Mouse (Mus musculus) Patski (cell line): ENCODE results near the gene Crym. TPM values are rescaled to one million over a fixed set of nuclear protein-coding genes. Genes with fewer than 3 reads are reported as not detected.

Experiments
- ATAC-seq: fragments of 100-300 bp; one replicate; pipeline ENCODE4 v1.8.0; 2021
- CTCF ChIA-PET: fragments of 350-600 bp; sonication (Branson Sonifier 250); formaldehyde crosslinking; loops from one replicate; lab custom pipeline; 2022; ENCODE audit warnings: inconsistent platforms; lab: Charles Lee
- POLR2A ChIA-PET: fragments of 350-600 bp; sonication (Branson Sonifier 250); formaldehyde crosslinking; loops from one replicate; lab custom pipeline; 2022; ENCODE audit warnings: antibody characterized with exemption, inconsistent platforms; lab: Charles Lee
- DNase-seq: peaks from one replicate; pipeline ENCODE4 v3.0.0-alpha.2; 2011; ENCODE audit warnings: low read depth, low spot score
- H3K27me3 ChIP-seq: fragments of 371-371 bp; one replicate; pipeline ENCODE4 v1.5.1; 2021
- CTCF ChIP-seq: fragments of 100-300 bp; IDR thresholded peaks from one replicate; pipeline ENCODE4 v1.5.1; 2021
- in situ Hi-C: fragments of 300-500 bp; cut with MboI; formaldehyde crosslinking; loops from 3 replicates; pipeline ENCODE4 v1.11.1; 2018; ENCODE audit warnings: low pct_unique_long_range_greater_than_20kb, mixed read lengths
- polyA plus RNA-seq: library from polyadenylated mRNA; unstranded; gene quantifications from one replicate; pipeline ENCODE4 v1.2.3, GENCODE M21; 2021

Gene Crym
- polyA plus RNA-seq, 1 experiment from 2014 or later, result not detected

DNA sequence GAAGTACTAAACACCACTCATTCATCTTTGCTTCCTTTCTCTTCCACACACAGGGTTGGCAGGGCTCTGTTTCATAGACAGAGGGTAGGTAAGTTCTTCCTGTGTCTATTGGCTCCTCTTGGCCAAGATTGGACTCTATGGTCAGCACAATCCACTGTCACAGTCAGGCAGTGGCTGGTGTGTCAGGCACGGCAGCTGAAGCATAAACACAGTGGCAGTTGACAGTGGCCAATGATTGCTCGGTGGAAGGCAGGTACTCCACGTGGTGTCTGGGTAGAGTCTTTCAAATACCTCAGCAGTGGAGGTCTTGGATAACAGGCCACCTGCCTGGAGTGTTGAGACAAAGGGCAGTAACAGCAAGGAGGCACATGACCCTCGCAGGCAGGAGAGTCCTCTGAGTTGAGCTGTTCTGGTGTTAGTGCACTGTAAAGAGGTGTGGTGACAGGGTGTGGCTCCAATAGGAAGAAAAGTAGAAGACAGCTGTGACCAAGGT lies 43.7 kb downstream of the Crym start:
- CTCF ChIA-PET, result no interaction called here
- in situ Hi-C loops, result no loop called here
- no peaks in the 10 kb centered on the region for H3K27me3 ChIP-seq
- DNase-seq (no peak), ATAC-seq (no peak)
- POLR2A ChIA-PET, result no interaction called here
- no peak for TF ChIP-seq CTCF

DNA sequence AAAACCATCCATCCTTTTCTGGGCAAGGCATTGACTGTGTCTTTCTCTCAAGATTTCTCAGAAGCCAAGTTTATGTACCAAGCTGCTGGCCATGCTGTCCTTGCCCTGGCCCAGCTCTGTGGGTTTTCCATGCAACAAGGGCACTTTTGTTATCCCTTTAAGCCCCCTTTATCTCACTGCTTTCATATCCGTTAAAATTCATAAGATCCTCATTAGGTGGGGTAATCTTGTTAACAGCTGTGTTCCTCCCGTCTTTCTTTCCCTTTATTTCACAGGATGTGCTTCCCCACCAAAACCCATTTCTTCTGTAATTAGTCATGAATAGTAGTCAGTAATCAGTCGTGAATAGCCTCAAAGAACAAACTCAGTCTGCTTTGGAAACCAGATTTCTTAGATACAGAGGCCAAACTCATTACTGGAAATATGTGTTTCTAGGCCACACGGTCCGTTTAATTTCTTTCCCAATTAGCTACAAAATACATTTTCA lies 44.3 kb downstream of the Crym start:
- CTCF ChIA-PET, result no interaction called here
- POLR2A ChIA-PET, result no interaction called here

DNA sequence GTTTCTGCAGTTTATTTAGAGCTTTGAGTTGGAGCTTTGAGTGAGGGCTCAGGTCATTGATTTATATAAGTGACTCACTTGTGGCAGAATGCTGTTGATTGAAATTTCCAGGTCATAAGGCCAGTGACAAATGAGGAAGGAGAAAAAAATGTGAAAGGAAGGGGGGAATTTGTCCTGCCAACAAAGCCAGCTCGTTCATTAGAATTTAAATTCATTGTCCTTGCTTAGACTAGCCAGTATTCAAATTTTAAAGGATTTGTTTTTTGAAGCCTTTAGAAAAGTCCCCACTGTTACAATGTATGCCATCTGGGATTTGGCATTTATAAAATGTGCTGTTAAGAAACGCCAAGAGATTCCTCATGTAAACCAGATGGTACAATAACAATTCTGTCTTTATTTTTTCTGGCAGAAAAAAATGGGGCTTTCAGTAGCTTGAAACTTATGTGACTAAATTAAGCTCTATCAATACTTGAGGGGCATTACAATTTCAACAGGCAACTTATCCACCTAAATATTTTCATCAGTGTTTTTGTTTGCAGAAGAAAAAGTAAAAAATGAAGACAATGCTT lies 45.0 kb downstream of the Crym start:
- CTCF ChIA-PET, result no interaction called here

More for the DNA sequence above, 44.3 kb downstream of the Crym start:
- ATAC-seq (no peak), DNase-seq (no peak)
- in situ Hi-C loops, result no loop called here
- TF ChIP-seq CTCF, result no peak
- H3K27me3 ChIP-seq, result no peaks in the 10 kb centered on the region

DNA sequence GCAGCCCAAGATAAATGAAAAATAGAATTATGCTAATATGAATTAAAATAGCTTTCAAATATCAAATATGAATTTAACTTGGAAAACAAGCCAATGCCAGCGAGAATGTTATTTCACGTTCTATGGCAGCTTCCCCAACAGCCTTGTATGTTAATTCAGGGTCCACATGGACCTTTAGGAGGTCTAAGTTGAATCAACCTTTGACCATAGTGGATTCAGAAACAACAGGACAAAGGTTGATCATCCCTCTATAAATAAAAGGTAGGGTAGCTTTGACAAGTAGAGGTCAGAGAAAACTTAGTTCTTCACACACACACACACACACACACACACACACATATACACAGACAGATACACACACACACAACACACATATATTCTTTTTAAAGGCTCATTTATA lies 51.0 kb downstream of the Crym start:
- POLR2A ChIA-PET, result no interaction called here
- no peak for TF ChIP-seq CTCF
- in situ Hi-C loops, result no loop called here
- CTCF ChIA-PET, result no interaction called here
- ATAC-seq (no peak), DNase-seq (no peak)
- peaks cover 6% of the 10 kb centered on the region for H3K27me3 ChIP-seq

More for the DNA sequence above, 45.0 kb downstream of the Crym start:
- no peaks in the 10 kb centered on the region for H3K27me3 ChIP-seq
- ATAC-seq (no peak), DNase-seq (no peak)
- in situ Hi-C loops, result no loop called here
- POLR2A ChIA-PET, result no interaction called here
- no peak for TF ChIP-seq CTCF

GRCm38 (mm10) chr7:120150257-120150656 lies 51.7 kb downstream of the Crym start:
- ChIA-PET POLR2A (no interaction called here), CTCF (no interaction called here)
- ATAC-seq (no peak), DNase-seq (no peak)
- in situ Hi-C loops, result no loop called here
- TF ChIP-seq CTCF, result no peak
- peaks cover 6% of the 10 kb centered on the region for H3K27me3 ChIP-seq

DNA sequence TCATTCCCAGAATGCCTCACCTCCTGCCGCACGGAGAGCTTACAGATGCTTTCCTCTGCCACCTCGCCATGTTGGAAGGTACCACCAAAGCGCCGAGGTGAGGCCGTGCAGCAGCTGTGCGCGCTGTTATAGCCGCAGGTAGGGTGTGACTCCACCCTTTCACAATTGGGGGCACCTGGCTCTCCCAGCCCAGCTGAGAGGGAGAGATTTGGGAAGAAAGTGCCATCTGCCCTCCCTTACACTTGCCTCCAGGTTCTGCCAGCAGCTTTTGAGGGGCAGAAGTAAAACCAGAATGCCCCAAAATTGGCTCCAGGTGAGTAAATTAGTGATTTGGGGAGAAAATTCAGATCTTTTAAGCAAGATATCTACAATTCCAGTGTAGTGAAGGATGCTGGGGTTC lies 56.7 kb downstream of the Crym start, which contains the start of gene Zp2:
Gene Zp2, minus strand, starts transcription at position 101 of the 400 bp plus-strand sequence.
- ChIA-PET POLR2A (no interaction called here), CTCF (no interaction called here)
- peaks cover 6% of the 10 kb centered on the region for H3K27me3 ChIP-seq
- no peak for TF ChIP-seq CTCF
- ATAC-seq (no peak), DNase-seq (no peak)
- in situ Hi-C loops, result no loop called here

GRCm38 (mm10) chr7:120142743-120143142 lies 59.2 kb downstream of the Crym start:
- H3K27me3 ChIP-seq, result peaks cover 6% of the 10 kb centered on the region
- in situ Hi-C loops, result no loop called here
- ChIA-PET POLR2A (no interaction called here), CTCF (no interaction called here)
- ATAC-seq, result no peak
- no peak for DNase-seq
- no peak for TF ChIP-seq CTCF

Other genes starting within 250 kb of the Crym start
- not detected for gene Dnah3, start 106.8 kb downstream of the Crym start, polyA plus RNA-seq
- 14.3 TPM for gene Tmem159, start 99.8 kb downstream of the Crym start, polyA plus RNA-seq
- not detected for gene Zp2, start 56.8 kb downstream of the Crym start, polyA plus RNA-seq
- not detected for gene Anks4b, start 28.3 kb downstream of the Crym start, polyA plus RNA-seq
- not detected for gene Abca14, start 1.9 kb upstream of the Crym start, polyA plus RNA-seq
- gene Abca15, start 126.6 kb upstream of the Crym start, polyA plus RNA-seq, result not detected
- gene Abca16, start 207.5 kb upstream of the Crym start, polyA plus RNA-seq, result not detected